Mouse (Mus musculus) spleen, postnatal 14 days (tissue): ENCODE measurements around the gene Gm17387.
A peak's percentile ranks its signal among the peaks of the same experiment; 100 is the strongest.
"Not testable (repeated sequence)": the region's sequence is repeated elsewhere in the genome, so short reads cannot be mapped to it uniquely, and the experiment has no call there.

Experiments used
- DNase-seq, 2 experiments: peaks; one replicate each; pipeline ENCODE4 v3.0.0; 2021 to 2022; ENCODE audit warnings: low spot score in 2 of 2

Gene Gm17387

GRCm38 (mm10) chr7:141016707-141017697, 11.9 kb upstream of the Gm17387 start:
- DNase-seq, result no peak

GRCm38 (mm10) chr7:141017824-141018223, 11.1 kb upstream of the Gm17387 start, which contains the start of gene Ifitm6:
Ifitm6 (minus strand) TSS chr7:141017924.
- not testable (repeated sequence) for DNase-seq

DNA sequence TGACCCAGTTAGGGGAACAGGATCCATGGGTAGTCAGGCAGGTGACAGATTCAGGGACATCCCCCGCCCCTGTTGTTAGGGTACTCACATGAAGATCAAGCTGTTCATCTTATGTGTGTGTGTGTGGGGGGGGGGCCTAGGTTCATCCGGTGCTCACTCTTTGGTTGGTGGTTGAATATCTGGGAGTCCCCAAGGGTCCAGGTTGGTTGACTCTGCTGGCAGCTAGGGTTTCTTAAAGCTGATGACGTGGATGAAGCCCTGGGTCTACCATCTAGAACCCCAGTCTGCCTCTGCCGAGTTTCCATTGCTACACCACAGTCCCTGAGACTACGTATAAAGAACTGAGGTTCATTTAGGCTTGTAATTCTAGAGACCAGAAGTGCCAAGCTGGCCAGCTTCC, 9.9 kb upstream of the Gm17387 start:
- DNase-seq, result no peak

DNA sequence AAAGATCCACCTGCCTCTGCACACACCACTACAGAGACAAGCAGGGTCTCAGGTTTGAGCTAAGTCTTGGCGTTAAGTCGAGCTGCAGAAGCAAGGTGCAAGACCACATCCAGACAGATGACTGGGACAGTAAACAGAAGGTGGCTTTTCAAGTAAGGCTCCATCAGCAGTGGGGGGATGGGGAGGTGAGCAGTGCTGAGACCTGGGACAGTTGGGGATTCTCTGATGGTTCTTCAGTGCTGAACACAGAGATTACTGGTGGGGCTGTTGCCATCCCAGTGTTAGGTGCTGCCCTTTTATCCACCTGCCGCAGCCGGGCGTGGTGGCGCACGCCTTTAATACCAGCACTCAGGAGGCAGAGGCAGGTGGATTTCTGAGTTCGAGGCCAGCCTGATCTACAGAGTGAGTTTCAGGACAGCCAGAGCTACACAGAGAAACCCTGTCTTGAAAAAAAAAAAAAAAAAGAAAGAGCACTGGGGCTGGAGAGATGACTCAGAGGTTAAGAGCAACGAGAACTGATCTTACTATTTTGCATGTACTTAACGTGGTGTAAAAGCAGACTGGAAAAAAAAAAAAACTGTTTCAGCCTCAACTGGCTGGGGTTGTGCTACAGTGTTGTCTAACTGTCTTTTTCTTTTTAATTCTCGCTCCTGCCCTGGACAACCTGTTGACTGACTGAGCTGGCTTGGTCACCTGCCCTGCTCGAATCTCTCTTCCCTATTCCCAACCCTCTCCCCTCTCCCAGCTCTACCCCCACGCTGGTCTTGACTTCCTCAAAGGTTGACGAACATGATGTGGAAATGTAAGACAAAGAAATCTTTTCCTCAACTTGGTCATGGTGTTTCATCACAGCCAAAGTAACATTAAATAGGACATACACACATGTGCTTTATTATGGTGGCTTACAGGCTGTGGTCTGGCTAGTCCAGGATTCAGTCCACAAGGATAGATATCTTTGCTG, 7.2 kb upstream of the Gm17387 start:
- no peak for DNase-seq

DNA sequence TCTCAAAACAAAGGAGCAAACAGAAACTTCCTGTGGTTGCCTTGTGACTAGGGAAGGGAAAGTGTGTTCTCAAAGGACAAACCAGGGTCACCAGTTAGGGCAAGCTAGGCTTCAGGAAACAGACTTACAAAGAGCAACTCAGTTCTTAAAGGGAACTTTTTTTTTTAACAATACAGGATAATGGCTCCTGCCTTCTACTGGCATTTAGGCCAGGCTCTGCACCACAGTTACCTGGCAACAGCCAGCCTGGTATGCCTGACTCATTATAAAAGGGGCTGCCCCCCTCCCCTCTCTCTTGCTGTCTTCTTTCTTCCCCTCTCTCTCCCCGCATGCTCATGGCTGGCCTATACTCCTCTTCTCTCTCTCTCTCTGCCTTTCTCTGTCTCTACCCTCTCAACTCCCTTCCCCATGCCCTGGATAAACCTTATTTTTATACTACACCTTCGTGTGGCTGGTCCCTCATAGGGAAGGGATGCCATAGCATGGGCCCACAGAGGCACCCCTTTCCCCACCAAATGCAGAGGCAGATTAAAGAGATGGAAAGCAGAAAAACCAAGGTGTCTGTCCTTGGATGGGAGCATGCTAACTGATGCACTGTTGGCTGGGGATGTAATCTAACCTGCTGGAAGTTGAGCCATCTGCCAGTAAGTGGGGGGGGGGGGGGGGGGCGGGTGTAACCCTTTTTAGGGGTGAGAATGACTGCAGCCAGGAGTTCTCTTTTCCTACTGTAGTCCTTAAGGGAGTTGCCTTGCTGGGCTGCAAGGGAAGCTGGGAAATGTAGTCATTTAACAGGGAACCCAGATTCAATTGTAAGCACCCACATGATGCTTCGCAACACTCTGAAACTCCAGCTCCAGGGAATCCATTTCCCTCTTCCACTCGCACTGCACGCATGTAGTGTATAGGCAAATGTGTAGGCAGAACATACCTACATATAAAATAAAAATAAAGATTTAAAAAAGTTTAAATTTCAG, 3.8 kb upstream of the Gm17387 start:
- DNase-seq, result no peak

DNA sequence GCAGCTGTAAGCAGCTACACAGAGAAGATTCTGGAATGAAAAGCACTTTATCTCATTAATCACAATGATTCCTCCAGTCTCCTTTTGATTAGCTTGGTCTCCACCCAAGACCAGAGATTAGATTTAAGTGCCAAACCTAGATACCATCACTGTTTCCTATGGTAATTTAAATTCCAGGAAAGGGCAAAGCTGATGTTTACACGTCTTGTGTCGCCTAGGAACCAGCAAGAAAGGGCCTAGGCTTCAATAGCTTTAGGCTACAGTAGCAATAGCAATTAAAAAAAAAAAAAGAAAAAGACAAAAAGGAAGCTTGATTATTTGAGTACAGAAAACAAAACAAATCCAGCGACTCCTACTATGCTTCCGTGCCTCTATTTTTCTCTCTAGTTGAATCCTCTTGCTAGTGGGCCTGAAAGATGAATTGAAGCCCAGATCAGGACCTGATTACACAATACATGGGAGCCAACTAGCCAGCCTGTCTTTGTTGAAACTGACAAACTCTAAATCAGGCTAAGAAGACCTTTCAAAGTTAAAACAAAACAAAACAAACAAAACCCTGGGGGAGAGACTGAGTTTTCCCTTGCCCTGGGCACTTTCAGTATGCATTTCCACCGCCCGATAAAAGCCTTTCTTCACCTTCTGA, 2.7 kb upstream of the Gm17387 start:
- no peak for DNase-seq

DNA sequence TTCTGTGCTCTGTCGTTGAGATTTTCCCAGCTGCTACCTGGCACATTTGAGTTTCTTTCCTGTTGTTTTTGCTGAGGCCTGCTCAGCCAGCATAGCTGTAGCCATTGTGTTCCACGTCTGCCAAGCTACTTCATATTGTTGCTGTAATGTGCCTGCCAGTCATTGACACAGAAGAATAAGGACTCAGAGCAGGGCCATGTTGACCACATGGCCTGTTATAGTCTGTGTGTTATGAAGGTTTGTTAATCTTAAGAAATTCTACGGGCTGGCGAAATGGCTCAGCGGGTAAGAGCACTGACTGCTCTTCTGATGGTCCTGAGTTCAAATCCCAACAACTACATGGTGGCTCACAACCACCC, 2.2 kb upstream of the Gm17387 start:
- DNase-seq, result no peak

- DNase-seq, result no peak
Observed at GRCm38 (mm10) chr7:141030390-141030789, 1.5 kb downstream of the Gm17387 start.

GRCm38 (mm10) chr7:141032458-141033167, 3.7 kb downstream of the Gm17387 start:
- no peak for DNase-seq

DNA sequence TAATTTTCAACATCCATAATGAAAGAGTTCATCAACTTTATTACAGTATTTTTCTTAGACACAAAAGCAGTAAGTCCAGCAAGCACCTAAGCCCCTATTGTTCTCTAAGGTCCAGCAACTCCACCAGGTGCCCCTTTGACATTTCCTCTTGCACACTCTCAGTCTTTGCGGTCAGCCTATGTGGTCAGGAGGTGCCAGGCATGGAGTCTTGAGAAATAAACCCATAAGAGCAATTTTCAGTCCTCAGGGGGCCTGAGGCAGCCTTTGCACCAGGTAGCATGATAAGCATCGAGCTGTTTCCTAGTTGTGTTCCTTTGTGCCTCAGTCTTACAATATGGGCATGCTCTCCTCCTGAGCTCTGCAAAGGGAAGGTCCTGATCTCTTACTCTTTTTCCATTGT, 7.7 kb downstream of the Gm17387 start:
- not testable (repeated sequence) for DNase-seq

GRCm38 (mm10) chr7:141038090-141039032, 9.4 kb downstream of the Gm17387 start:
- DNase-seq, result no peak

DNA sequence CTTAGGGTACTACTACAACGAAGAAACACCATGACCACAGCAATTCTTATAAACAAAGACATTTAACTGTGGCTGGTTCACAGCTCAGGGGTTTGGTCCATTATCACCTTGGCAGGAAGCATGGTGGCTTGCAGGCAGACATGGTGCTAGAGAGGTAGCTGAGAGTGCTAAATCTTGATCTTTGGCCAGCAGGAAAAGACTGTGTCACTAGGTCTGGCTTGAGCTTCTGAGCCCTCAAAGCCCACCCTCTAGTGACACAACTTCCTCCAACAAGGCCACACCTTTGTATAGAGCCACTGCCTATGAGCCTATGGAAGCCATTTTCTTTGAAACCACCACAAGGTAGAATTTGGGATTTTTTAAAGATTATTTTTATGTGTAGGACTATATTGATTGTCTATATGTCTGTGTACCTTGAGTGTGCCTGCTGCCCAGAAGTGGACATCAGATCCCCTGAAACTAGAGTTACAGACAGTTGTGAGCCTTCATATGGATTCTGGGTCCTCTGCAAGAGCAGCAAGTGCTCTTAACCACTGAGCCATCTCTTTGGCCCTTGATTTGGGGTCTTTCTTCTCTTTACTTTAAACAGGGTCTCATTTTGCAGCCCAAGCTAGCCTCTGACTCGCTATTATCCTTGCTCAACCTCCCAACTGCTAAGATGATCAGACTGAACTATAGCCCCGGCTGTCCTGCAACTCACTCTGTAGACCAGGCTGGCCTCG, 10.6 kb downstream of the Gm17387 start:
- no peak for DNase-seq

DNA sequence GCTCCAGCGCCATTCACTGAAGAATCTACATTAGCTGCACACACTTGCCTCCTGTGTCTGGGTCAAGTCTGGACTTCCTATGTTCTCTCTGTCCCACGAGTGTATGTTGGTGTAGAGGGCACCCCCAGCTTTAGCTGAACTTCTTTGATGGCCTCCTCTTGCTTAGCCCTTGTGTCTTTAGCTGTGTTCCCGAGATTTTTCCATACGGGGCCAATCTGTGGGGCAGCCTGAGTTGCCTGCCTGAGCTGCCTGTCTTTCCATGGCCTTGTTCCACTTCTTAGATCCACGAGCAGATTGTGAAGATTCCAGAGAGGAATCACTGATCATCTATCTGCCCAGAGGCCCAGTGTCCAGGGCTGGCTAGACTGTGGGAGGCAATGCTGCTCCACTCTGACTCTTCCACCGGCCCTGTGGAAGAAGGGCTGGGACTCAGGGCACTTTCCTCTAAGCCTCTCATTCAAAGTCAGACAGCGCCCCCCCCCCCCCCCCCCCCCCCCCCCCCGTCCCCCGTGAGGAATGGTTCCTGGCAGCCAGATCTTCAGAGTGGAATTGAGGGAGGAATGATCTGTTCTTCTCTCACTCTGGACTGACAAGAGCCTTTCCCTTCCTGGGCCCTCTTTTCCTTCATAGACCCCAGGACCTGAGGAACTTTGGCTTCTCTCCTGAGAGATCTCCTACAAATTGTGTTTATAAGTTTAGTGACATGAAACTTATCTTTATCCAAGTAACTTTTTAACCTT, 12.1 kb downstream of the Gm17387 start:
- DNase-seq, result no peak

DNA sequence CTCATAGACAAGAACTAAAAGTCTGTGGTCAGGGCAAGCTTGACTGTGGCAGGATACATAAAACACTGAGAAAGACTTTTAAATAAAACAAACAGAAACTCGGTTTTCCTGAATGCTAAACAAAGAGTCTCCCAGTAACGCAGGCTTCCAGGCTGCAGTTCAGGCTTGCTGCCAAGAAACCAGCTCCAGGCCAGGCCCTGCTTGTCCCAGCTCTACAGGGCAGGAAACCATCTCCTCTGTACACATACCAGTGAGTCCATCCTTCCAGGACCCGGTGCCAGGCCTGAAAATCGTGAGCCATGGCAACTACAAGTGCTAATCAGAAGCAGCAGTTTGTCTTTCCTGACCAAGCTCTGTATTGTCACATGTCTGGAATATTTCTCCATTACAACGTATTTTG, 12.7 kb downstream of the Gm17387 start:
- peak in 1 of 2 experiments; percentile 18 for DNase-seq

GRCm38 (mm10) chr7:141042539-141042938, 13.6 kb downstream of the Gm17387 start:
- no peak for DNase-seq

DNA sequence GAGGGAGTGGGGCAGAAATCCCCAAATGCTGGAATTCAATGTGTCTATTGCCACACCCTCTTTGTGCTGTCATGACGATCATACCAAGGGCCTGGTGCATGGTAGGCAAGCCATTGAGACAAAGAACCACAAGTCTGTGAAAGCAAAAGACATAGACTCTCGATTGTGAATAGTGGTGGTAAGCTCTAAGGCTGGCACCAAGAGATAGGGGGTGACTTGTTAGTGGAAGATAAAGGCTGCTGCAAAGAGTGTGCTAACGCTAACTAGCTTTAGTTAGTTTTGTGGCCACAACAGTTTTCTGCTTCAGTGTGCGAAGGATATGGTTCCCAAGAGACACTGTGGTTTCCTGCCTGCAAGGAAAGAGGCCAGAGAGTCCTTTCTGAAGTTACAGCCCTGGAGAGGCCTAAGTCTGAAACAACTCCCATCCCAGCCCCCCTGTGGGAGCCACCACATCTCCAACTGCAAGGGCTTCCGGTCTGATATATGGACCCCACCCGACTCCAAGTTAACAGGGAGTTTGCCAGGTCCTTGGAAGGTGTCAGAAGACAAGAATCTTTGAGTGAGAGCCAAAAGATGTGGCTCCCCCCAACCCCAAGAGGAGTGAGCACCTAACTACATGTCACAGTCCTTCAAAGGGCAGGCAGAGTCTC, 18.1 kb downstream of the Gm17387 start:
- no peak for DNase-seq
